In the genomic region with DNA sequence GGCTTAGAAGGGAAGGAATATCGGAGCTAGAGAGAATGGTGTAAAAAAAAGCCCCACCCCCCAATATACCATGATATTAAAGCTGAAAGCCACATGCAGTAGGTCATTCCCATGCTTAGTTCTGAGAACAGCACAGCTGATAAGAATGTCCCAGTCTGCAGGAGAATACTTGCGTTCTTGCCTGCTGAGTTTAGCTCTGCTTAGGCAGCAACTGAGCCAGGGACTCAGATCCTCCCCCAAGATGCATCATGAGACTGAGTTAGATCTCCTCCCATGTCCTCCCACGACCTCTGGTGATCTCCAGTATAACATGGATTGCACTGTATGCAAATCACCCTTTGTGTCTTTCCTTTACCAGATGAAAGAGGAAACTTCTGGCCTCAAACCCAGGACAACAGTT, we compare ENCODE assay signal across 16 mouse cellular contexts.
DNase-seq lines count a peak whose midpoint lies in the region; ATAC-seq lines count a peak whose summit lies in the region.
"Had no signal": no experiment of that assay in that cellular context is flagged by ENCODE, and none has a peak within 500 bp of the region (broad histone marks: within the 10 kb centered on the region; RNA-seq: fewer than 3 reads in every experiment).

No protein-coding gene starts in this region.

- DNase-seq in heart, adult 11 months: peak; percentile 94
- DNase-seq in ovary, adult 18-20 months (ENCODE audit: low spot score): peak; percentile 3
- DNase-seq in ovary, postnatal 10 days (ENCODE audit: low spot score): no peak
- DNase-seq in heart, postnatal 14 days: peak; percentile 28 to 29
- peak; percentile 42 for DNase-seq in testis, postnatal 10 days (ENCODE audit: low spot score)
- DNase-seq in retina, embryonic 14.5 days (ENCODE audit: low spot score): no peak
- DNase-seq in layer of hippocampus, adult 18-20 months (ENCODE audit: low spot score in 2 of 2): no peak
- DNase-seq: B cell, adult 2 months; cerebellum, postnatal 36 days; retina, postnatal 1 day; thymus, postnatal 36 days had no signal

- intact Hi-C loops in heart, postnatal 14 days (cut with DNase I): no loop called here

- 24% methylated on average over 3 of the region's 3 CpGs for WGBS in heart, embryonic 11.5 days (ENCODE audit: insufficient replicate concordance)

- H3K9ac ChIP-seq in heart, embryonic 11.5 days (ENCODE audit: low read depth, low read length): no peak overlapping the region
- H3K9ac ChIP-seq: embryonic facial prominence, embryonic 15.5 days had no signal

- no peaks in the 10 kb centered on the region for H3K27me3 ChIP-seq in heart, embryonic 11.5 days (ENCODE audit: control insufficient read depth, insufficient read depth, low read length)
- H3K27me3 ChIP-seq: embryonic facial prominence, embryonic 15.5 days; megakaryocyte, embryonic 14.5 days had no signal

- H3K4me2 ChIP-seq in heart, embryonic 11.5 days: no peak overlapping the region
- H3K4me2 ChIP-seq: embryonic facial prominence, embryonic 15.5 days; liver, embryonic 11.5 days had no signal

- no peak overlapping the region for H3K4me3 ChIP-seq in heart, embryonic 11.5 days (ENCODE audit: low read depth, low read length)
- H3K4me3 ChIP-seq: embryonic facial prominence, embryonic 15.5 days; megakaryocyte, embryonic 14.5 days had no signal

- H3K4me1 ChIP-seq in heart, embryonic 11.5 days (ENCODE audit: control insufficient read depth, insufficient read depth, low read length): peaks cover 5% of the 10 kb centered on the region; the same call in 1 of the 2 replicates
- H3K4me1 ChIP-seq: embryonic facial prominence, embryonic 15.5 days had no signal

- ATAC-seq in heart, embryonic 11.5 days (replicated peaks; ENCODE audit: insufficient number of reproducible peaks, low FRiP score, low TSS enrichment): no peak; the same call in 1 of the 2 replicates
- ATAC-seq: forebrain, embryonic 14.5 days had no signal

- no peak overlapping the region for H3K27ac ChIP-seq in heart, embryonic 11.5 days (ENCODE audit: low read depth, low read length)
- H3K27ac ChIP-seq: embryonic facial prominence, embryonic 15.5 days had no signal

- no peaks in the 10 kb centered on the region for H3K9me3 ChIP-seq in heart, embryonic 11.5 days (replicated peaks; ENCODE audit: control insufficient read depth, low read length)
- H3K9me3 ChIP-seq: embryonic facial prominence, embryonic 15.5 days; megakaryocyte, embryonic 14.5 days had no signal

- no peaks in the 10 kb centered on the region for H3K36me3 ChIP-seq in heart, embryonic 11.5 days (ENCODE audit: control insufficient read depth, insufficient read depth, low read length)
- H3K36me3 ChIP-seq: embryonic facial prominence, embryonic 15.5 days had no signal

Comparison
In these comparisons a context has a peak if more than half of its experiments do, and no peak if none do; other contexts are left out.
1. DNase-seq: peak in heart, adult 11 months (single experiment), ovary, adult 18-20 months (single experiment), heart, postnatal 14 days (2 of 2) and testis, postnatal 10 days (single experiment); none in ovary, postnatal 10 days (single experiment), retina, embryonic 14.5 days (single experiment) and layer of hippocampus, adult 18-20 months (0 of 2).